Mouse (Mus musculus): Measurements from ENCODE around the gene Fermt3.

GRCm38 (mm10) chr19:6981465-6981864 is 37.8 kb downstream of the Fermt3 start:
- TF ChIP-seq MAX (IDR thresholded peaks at IDR 0.05): no peak
- no peak for TF ChIP-seq CTCF (IDR thresholded peaks at IDR 0.05; ENCODE audit: control insufficient read depth, insufficient read depth, insufficient read length)

All from C2C12 (cell line).